In genomic region chr9:83098652-83099307, GRCm38 (mm10) we compare ENCODE assay signal across 18 mouse cellular contexts. TPM values are rescaled to one million over a fixed set of nuclear protein-coding genes. Genes with fewer than 3 reads are reported as not detected.
DNase-seq lines count a peak whose midpoint lies in the region; ATAC-seq lines count a peak whose summit lies in the region.
"Had no signal": no experiment of that assay in that cellular context is flagged by ENCODE, and none has a peak within 500 bp of the region (broad histone marks: within the 10 kb centered on the region; RNA-seq: fewer than 3 reads in every experiment).

No protein-coding gene starts in this region.

- no peak overlapping the region for H3K4me2 ChIP-seq in limb, embryonic 15.5 days
- 0 out of 2 replicates have a peak overlapping the region, but pooled peaks have one; percentile 2 for H3K4me2 ChIP-seq in forebrain, embryonic 15.5 days (replicated peaks)
- H3K4me2 ChIP-seq: heart, embryonic 15.5 days had no signal

- no peaks in the 10 kb centered on the region for H3K36me3 ChIP-seq in limb, embryonic 15.5 days
- no peaks in the 10 kb centered on the region for H3K36me3 ChIP-seq in limb, embryonic 10.5 days
- H3K36me3 ChIP-seq in forebrain, embryonic 15.5 days, result no peaks in the 10 kb centered on the region
- H3K36me3 ChIP-seq: heart, embryonic 15.5 days had no signal

- 62% methylated on average over 12 of the region's 12 CpGs for WGBS in limb, embryonic 15.5 days
- WGBS in limb, embryonic 10.5 days, result 88% methylated on average over 12 of the region's 12 CpGs
- WGBS in forebrain, embryonic 15.5 days, result 7% methylated on average over 12 of the region's 12 CpGs

- H3K4me1 ChIP-seq in limb, embryonic 15.5 days, result peaks cover 12% of the 10 kb centered on the region; the same call in 1 of the 2 replicates
- peaks cover 6% of the 10 kb centered on the region for H3K4me1 ChIP-seq in limb, embryonic 10.5 days
- H3K4me1 ChIP-seq in forebrain, embryonic 15.5 days, result peaks cover 22% of the 10 kb centered on the region
- H3K4me1 ChIP-seq: heart, embryonic 15.5 days had no signal

- 0 out of 2 replicates have a peak overlapping the region, but pooled peaks have one; percentile 18 for H3K27ac ChIP-seq in limb, embryonic 15.5 days
- H3K27ac ChIP-seq in limb, embryonic 10.5 days, result no peak overlapping the region
- peak overlapping the region; percentile 51 for H3K27ac ChIP-seq in forebrain, embryonic 15.5 days (replicated peaks)
- H3K27ac ChIP-seq: heart, embryonic 15.5 days; liver, embryonic 14.5 days had no signal

- H3K9ac ChIP-seq in limb, embryonic 15.5 days, result no peak overlapping the region
- H3K9ac ChIP-seq in forebrain, embryonic 15.5 days (replicated peaks), result no peak overlapping the region
- H3K9ac ChIP-seq: heart, embryonic 15.5 days; liver, embryonic 14.5 days had no signal

- H3K27me3 ChIP-seq in limb, embryonic 15.5 days, result no peaks in the 10 kb centered on the region
- no peaks in the 10 kb centered on the region for H3K27me3 ChIP-seq in limb, embryonic 10.5 days (ENCODE audit: low read depth, poor library complexity, severe bottlenecking)
- H3K27me3 ChIP-seq in forebrain, embryonic 15.5 days, result no peaks in the 10 kb centered on the region
- H3K27me3 ChIP-seq: heart, embryonic 15.5 days; megakaryocyte, embryonic 14.5 days had no signal

- no peaks in the 10 kb centered on the region for H3K9me3 ChIP-seq in limb, embryonic 15.5 days
- no peaks in the 10 kb centered on the region for H3K9me3 ChIP-seq in limb, embryonic 10.5 days (replicated peaks)
- H3K9me3 ChIP-seq in forebrain, embryonic 15.5 days, result no peaks in the 10 kb centered on the region
- H3K9me3 ChIP-seq: heart, embryonic 15.5 days; megakaryocyte, embryonic 14.5 days had no signal

- DNase-seq in limb, embryonic 10.5 days (ENCODE audit: low spot score), result no peak
- DNase-seq in Muller cell, postnatal 12 days (ENCODE audit: inconsistent ontology term), result peak; percentile 94
- DNase-seq in adipocyte (ENCODE audit: low spot score), result peak; percentile 53
- DNase-seq in frontal cortex, postnatal 10 days (ENCODE audit: low spot score in 2 of 2), result no peak
- no peak for DNase-seq in urinary bladder, postnatal 25 days (ENCODE audit: low spot score)
- DNase-seq: adrenal gland, adult 8-10 months; cerebellum, adult 11 months; cerebellum, postnatal 14 days; embryo, embryonic 11 days; kidney, adult 9 months; kidney, postnatal 4 days had no signal

- ATAC-seq in limb, embryonic 15.5 days (ENCODE audit: insufficient number of reproducible peaks, low FRiP score, low TSS enrichment, low read depth), result no peak
- peak; percentile 92 for ATAC-seq in forebrain, embryonic 15.5 days (replicated peaks)
- no peak for ATAC-seq in megakaryocyte-erythroid progenitor cell, adult 5-6 weeks (replicated peaks; ENCODE audit: low FRiP score, low TSS enrichment, poor library complexity, severe bottlenecking)
- ATAC-seq: lung, postnatal 0 days had no signal

- H3K4me3 ChIP-seq in limb, embryonic 15.5 days, result no peak overlapping the region
- no peak overlapping the region for H3K4me3 ChIP-seq in limb, embryonic 10.5 days
- H3K4me3 ChIP-seq in forebrain, embryonic 15.5 days, result no peak overlapping the region
- H3K4me3 ChIP-seq: heart, embryonic 15.5 days; megakaryocyte, embryonic 14.5 days had no signal

RNA-seq across cellular contexts. Expression of gene Hmgn3, which starts 47.7 kb away (rescaled TPM):
- polyA plus RNA-seq in limb, embryonic 15.5 days (2015; fragmentation: Nextera tagmentation; extraction: Ambion mirVana), result 229 and 231 TPM in 2 replicates
- 83.1 and 116 TPM in 2 replicates for polyA plus RNA-seq in limb, embryonic 10.5 days (2016; fragmentation: Nextera tagmentation; extraction: Ambion mirVana)
- polyA plus RNA-seq in forebrain, embryonic 15.5 days (2015; fragmentation: Nextera tagmentation; extraction: Ambion mirVana), result 175 and 195 TPM in 2 replicates
- 1.9 and 5.8 TPM in 2 replicates for total RNA-seq in megakaryocyte-erythroid progenitor cell, adult 5-6 weeks (2014; fragmentation: Nextera tagmentation)
- total RNA-seq in megakaryocyte-erythroid progenitor cell, adult 5-6 weeks (2017), result 2.2 and 8.2 TPM in 2 replicates

Comparison
In these comparisons a context has a peak if more than half of its experiments do, and no peak if none do; other contexts are left out.
1. DNase-seq: peak in Muller cell, postnatal 12 days (single experiment) and adipocyte (single experiment); none in limb, embryonic 10.5 days (single experiment), frontal cortex, postnatal 10 days (0 of 2) and urinary bladder, postnatal 25 days (single experiment).